In genomic region chr3:101450811-101451428, GRCm38 (mm10) we compare ENCODE assay signal across 31 mouse cellular contexts.
DNase-seq lines count a peak whose midpoint lies in the region; ATAC-seq and TF ChIP-seq lines count a peak whose summit lies in the region.
"Had no signal": no experiment of that assay in that cellular context is flagged by ENCODE, and none has a peak within 500 bp of the region (broad histone marks: within the 10 kb centered on the region; RNA-seq: fewer than 3 reads in every experiment).

No protein-coding gene starts in this region.

- no peak overlapping the region for H3K9ac ChIP-seq in limb, embryonic 12.5 days (replicated peaks)
- H3K9ac ChIP-seq in ES-Bruce4 (ENCODE audit: low read depth, poor library complexity, severe bottlenecking), result no peak overlapping the region
- no peak overlapping the region for H3K9ac ChIP-seq in stomach, postnatal 0 days (ENCODE audit: low read length)
- no peak overlapping the region for H3K9ac ChIP-seq in liver, embryonic 11.5 days (ENCODE audit: low read depth, low read length)
- H3K9ac ChIP-seq: embryonic facial prominence, embryonic 12.5 days; limb, embryonic 13.5 days; liver, embryonic 12.5 days; liver, postnatal 0 days; midbrain, embryonic 13.5 days had no signal

- no peaks in the 10 kb centered on the region for H3K27me3 ChIP-seq in limb, embryonic 12.5 days
- no peaks in the 10 kb centered on the region for H3K27me3 ChIP-seq in limb, embryonic 10.5 days (ENCODE audit: low read depth, poor library complexity, severe bottlenecking)
- H3K27me3 ChIP-seq in E14TG2a.4 (ENCODE audit: insufficient read depth, low read length) (0 out of 2 replicates have a peak, but pooled peaks cover 2% of the 10 kb centered on the region), ES-Bruce4 (ENCODE audit: control insufficient read depth, insufficient read depth, low read length, poor library complexity, severe bottlenecking) (no peaks in the 10 kb centered on the region)
- no peaks in the 10 kb centered on the region for H3K27me3 ChIP-seq in stomach, postnatal 0 days (ENCODE audit: control insufficient read depth, insufficient read depth, low read length)
- no peaks in the 10 kb centered on the region for H3K27me3 ChIP-seq in liver, embryonic 11.5 days (replicated peaks; ENCODE audit: control insufficient read depth, insufficient read depth, low read length)
- H3K27me3 ChIP-seq: CH12.LX; embryonic facial prominence, embryonic 12.5 days; limb, embryonic 13.5 days; liver, embryonic 12.5 days; midbrain, embryonic 13.5 days had no signal

- WGBS in limb, embryonic 12.5 days, result 82% methylated on average over 31 of the region's 31 CpGs
- 86% methylated on average over 31 of the region's 31 CpGs for WGBS in limb, embryonic 10.5 days
- WGBS in stomach, postnatal 0 days, result 60% methylated on average over 31 of the region's 31 CpGs
- 89% methylated on average over 31 of the region's 31 CpGs for WGBS in liver, embryonic 11.5 days

- TF ChIP-seq CTCF in E14TG2a.4 (conservative IDR thresholded peaks at IDR 0.05; ENCODE audit: low read length) (no peak), ES-Bruce4 (IDR thresholded peaks at IDR 0.05; ENCODE audit: low read depth, low read length) (no peak)
- TF ChIP-seq CTCF in stomach, postnatal 0 days (IDR thresholded peaks at IDR 0.05; ENCODE audit: low read depth), result no peak

- no peak overlapping the region for H3K4me2 ChIP-seq in limb, embryonic 12.5 days
- H3K4me2 ChIP-seq in stomach, postnatal 0 days (replicated peaks; ENCODE audit: low read depth), result no peak overlapping the region
- H3K4me2 ChIP-seq in liver, embryonic 11.5 days, result no peak overlapping the region
- H3K4me2 ChIP-seq: embryonic facial prominence, embryonic 12.5 days; limb, embryonic 13.5 days; liver, embryonic 12.5 days; midbrain, embryonic 13.5 days had no signal

- no peak for ATAC-seq in limb, embryonic 12.5 days (ENCODE audit: insufficient number of reproducible peaks, insufficient read depth, low FRiP score, low TSS enrichment, low read depth)
- ATAC-seq in stomach, postnatal 0 days (ENCODE audit: low FRiP score, low TSS enrichment), result peak; percentile 94
- ATAC-seq in liver, embryonic 11.5 days (replicated peaks; ENCODE audit: low FRiP score), result no peak
- ATAC-seq: forebrain, embryonic 16.5 days; intestine, embryonic 16.5 days; liver, embryonic 12.5 days; liver, postnatal 0 days; midbrain, embryonic 13.5 days had no signal

- H3K4me3 ChIP-seq in limb, embryonic 12.5 days (replicated peaks), result no peak overlapping the region
- H3K4me3 ChIP-seq in limb, embryonic 10.5 days, result no peak overlapping the region
- 0 out of 2 replicates have a peak overlapping the region, but pooled peaks have one; percentile 17 for H3K4me3 ChIP-seq in E14TG2a.4 (replicated peaks; ENCODE audit: low read length)
- no peak overlapping the region for H3K4me3 ChIP-seq in ES-Bruce4 (ENCODE audit: low read depth, low read length)
- H3K4me3 ChIP-seq in stomach, postnatal 0 days (ENCODE audit: low read depth, low read length), result no peak overlapping the region
- H3K4me3 ChIP-seq in liver, embryonic 11.5 days (ENCODE audit: low read depth, low read length), result no peak overlapping the region
- H3K4me3 ChIP-seq: embryonic facial prominence, embryonic 12.5 days; forebrain, embryonic 10.5 days; limb, embryonic 13.5 days; liver, embryonic 12.5 days; megakaryocyte, embryonic 14.5 days; midbrain, embryonic 13.5 days had no signal

- peaks cover 90% of the 10 kb centered on the region for H3K36me3 ChIP-seq in limb, embryonic 12.5 days
- peaks cover 98% of the 10 kb centered on the region for H3K36me3 ChIP-seq in limb, embryonic 10.5 days
- peaks cover 50% of the 10 kb centered on the region for H3K36me3 ChIP-seq in E14TG2a.4 (ENCODE audit: insufficient read depth, low read length)
- H3K36me3 ChIP-seq in ES-Bruce4 (ENCODE audit: control insufficient read depth, insufficient read depth, low read length, poor library complexity, severe bottlenecking), result no peaks in the 10 kb centered on the region
- H3K36me3 ChIP-seq in stomach, postnatal 0 days (ENCODE audit: control insufficient read depth, insufficient read depth, low read length), result peaks cover 14% of the 10 kb centered on the region; the same call in 1 of the 2 replicates
- peaks cover 18% of the 10 kb centered on the region for H3K36me3 ChIP-seq in liver, embryonic 11.5 days (ENCODE audit: control insufficient read depth, insufficient read depth, low read length)

- no peak for TF ChIP-seq POLR2A in ES-Bruce4 (IDR thresholded peaks at IDR 0.05; ENCODE audit: insufficient read depth, low read length)

- 0 out of 2 replicates have a peak, but pooled peaks cover 4% of the 10 kb centered on the region for H3K9me3 ChIP-seq in limb, embryonic 12.5 days
- no peaks in the 10 kb centered on the region for H3K9me3 ChIP-seq in limb, embryonic 10.5 days (replicated peaks)
- H3K9me3 ChIP-seq in E14TG2a.4 (ENCODE audit: low read length) (peaks cover 7% of the 10 kb centered on the region), ES-Bruce4 (replicated peaks; ENCODE audit: control insufficient read depth, insufficient read depth, low read length, poor library complexity, severe bottlenecking) (no peaks in the 10 kb centered on the region)
- no peaks in the 10 kb centered on the region for H3K9me3 ChIP-seq in stomach, postnatal 0 days (ENCODE audit: control insufficient read depth, low read length)
- H3K9me3 ChIP-seq in liver, embryonic 11.5 days (ENCODE audit: control insufficient read depth, low read length), result no peaks in the 10 kb centered on the region
- H3K9me3 ChIP-seq: embryonic facial prominence, embryonic 12.5 days; forebrain, embryonic 10.5 days; limb, embryonic 13.5 days; liver, embryonic 12.5 days; midbrain, embryonic 13.5 days had no signal

- 0 out of 2 replicates have a peak, but pooled peaks have one; percentile 3 for TF ChIP-seq EP300 in ES-Bruce4 (IDR thresholded peaks at IDR 0.05; ENCODE audit: insufficient read depth, low read depth, low read length)
- TF ChIP-seq EP300 in stomach, postnatal 0 days (optimal IDR thresholded peaks at IDR 0.05), result no peak

- H3K4me1 ChIP-seq in limb, embryonic 12.5 days (replicated peaks), result no peaks in the 10 kb centered on the region
- H3K4me1 ChIP-seq in limb, embryonic 10.5 days, result peaks cover 11% of the 10 kb centered on the region; the same call in 1 of the 2 replicates
- peaks cover 66% of the 10 kb centered on the region for H3K4me1 ChIP-seq in E14TG2a.4 (replicated peaks; ENCODE audit: low read depth, low read length)
- H3K4me1 ChIP-seq in ES-Bruce4 (ENCODE audit: control insufficient read depth, insufficient read depth, low read length), result peaks cover 15% of the 10 kb centered on the region
- peaks cover 4% of the 10 kb centered on the region; the same call in 1 of the 2 replicates for H3K4me1 ChIP-seq in stomach, postnatal 0 days (replicated peaks; ENCODE audit: control insufficient read depth, insufficient read depth)
- H3K4me1 ChIP-seq in liver, embryonic 11.5 days (replicated peaks; ENCODE audit: control insufficient read depth, insufficient read depth, low read length), result no peaks in the 10 kb centered on the region
- H3K4me1 ChIP-seq: liver, embryonic 12.5 days; megakaryocyte, embryonic 14.5 days had no signal

- DNase-seq in limb, embryonic 10.5 days (ENCODE audit: low spot score), result no peak
- DNase-seq in stomach, postnatal 0 days (ENCODE audit: low spot score), result peak; percentile 82
- DNase-seq in liver, embryonic 11.5 days (ENCODE audit: low spot score), result no peak
- DNase-seq in frontal cortex, postnatal 25 days (ENCODE audit: low spot score in 2 of 2), result no peak
- DNase-seq in lung, postnatal 36 days, result no peak
- DNase-seq: adrenal gland, postnatal 25 days; B cell, adult 2 months; cerebellum, adult 11-12 months; cerebellum, adult 9-11 months; embryo, embryonic 11 days; heart, postnatal 14 days; kidney, adult 9 months; kidney, postnatal 10 days; layer of hippocampus, adult 9-11 months; liver, postnatal 0 days; lung, postnatal 14 days; retina, postnatal 1 day; right cerebral cortex, postnatal 25 days had no signal

- H3K27ac ChIP-seq in limb, embryonic 12.5 days, result peak overlapping the region; percentile 17; the same call in 1 of the 2 replicates
- H3K27ac ChIP-seq in limb, embryonic 10.5 days, result no peak overlapping the region
- no peak overlapping the region for H3K27ac ChIP-seq in ES-Bruce4 (ENCODE audit: insufficient read depth, low read length)
- peak overlapping the region; percentile 73 for H3K27ac ChIP-seq in stomach, postnatal 0 days (replicated peaks)
- H3K27ac ChIP-seq in liver, embryonic 11.5 days (ENCODE audit: low read depth, low read length), result no peak overlapping the region
- H3K27ac ChIP-seq: embryonic facial prominence, embryonic 12.5 days; hindbrain, postnatal 0 days; limb, embryonic 13.5 days; liver, embryonic 12.5 days; midbrain, embryonic 13.5 days had no signal

Comparison
In these comparisons a context has a peak if more than half of its experiments do, and no peak if none do; other contexts are left out.
1. H3K27ac ChIP-seq: peak in limb, embryonic 12.5 days (single experiment) and stomach, postnatal 0 days (single experiment); none in limb, embryonic 10.5 days (single experiment), ES-Bruce4 (single experiment) and liver, embryonic 11.5 days (single experiment).